Mouse (Mus musculus): ENCODE results near the gene Caprin2.

- TF ChIP-seq CTCF (IDR thresholded peaks at IDR 0.05; ENCODE audit: extremely low read depth, insufficient read length, insufficient replicate concordance, low read depth, low read length) (no peak), POLR2A (IDR thresholded peaks at IDR 0.05; ENCODE audit: low read depth, low read length) (no peak)
Measured at GRCm38 (mm10) chr6:148937693-148938092, 41.7 kb upstream of the Caprin2 start.
